Mouse (Mus musculus): ENCODE measurements around the gene Ap1s3. TPM values are rescaled to one million over a fixed set of nuclear protein-coding genes. Genes with fewer than 3 reads are reported as not detected.

Ap1s3 gene
- total and polyA plus RNA-seq, 2 experiments: 0.92 to 2.3 TPM

DNA sequence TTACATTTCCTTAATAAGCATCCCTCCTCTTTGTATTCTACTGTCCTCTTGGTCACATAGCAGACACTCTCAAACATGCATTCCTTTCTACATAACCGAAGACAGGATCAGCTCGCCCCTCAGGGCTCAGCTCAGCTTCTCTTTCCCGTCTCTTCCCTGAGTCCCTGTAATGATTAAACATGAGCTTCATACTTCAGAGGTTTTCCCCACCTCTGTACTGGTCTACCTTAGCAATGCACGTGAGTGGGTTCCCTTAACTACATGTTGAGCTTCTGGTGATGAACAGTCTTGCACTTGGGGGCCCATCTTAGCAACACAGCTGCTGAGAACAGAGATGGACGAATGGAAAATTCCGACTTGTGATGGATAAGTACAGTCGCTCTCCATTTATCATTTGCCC lies 12.2 kb downstream of the Ap1s3 start:
- Histone ChIP-seq H3K79me2 (ENCODE audit: control insufficient read depth, insufficient read depth, low read length) (no peaks in the 10 kb centered on the region), H3K4me1 (ENCODE audit: control insufficient read depth, insufficient read depth, low read length) (no peaks in the 10 kb centered on the region), H3K36me3 (ENCODE audit: control insufficient read depth, insufficient read depth, low read length) (no peaks in the 10 kb centered on the region), H3K9ac (ENCODE audit: low read depth, low read length) (no peak overlapping the region), H3K27me3 (ENCODE audit: control insufficient read depth, insufficient read depth, low read length) (no peaks in the 10 kb centered on the region), H3K4me3 (ENCODE audit: insufficient read depth, low read depth, low read length) (no peak overlapping the region), H3K27ac (replicated peaks; ENCODE audit: insufficient read depth, low read depth, low read length) (no peak overlapping the region)
- DNase-seq (ENCODE audit: extremely low read depth, low read depth, low spot score): no peak
- TF ChIP-seq POLR2A (IDR thresholded peaks at IDR 0.05; ENCODE audit: extremely low read depth, insufficient read depth, low read length): no peak
- TF ChIP-seq CTCF (IDR thresholded peaks at IDR 0.05; ENCODE audit: low read depth, low read length): no peak
- 89% methylated on average over 7 of the region's 7 CpGs for WGBS

DNA sequence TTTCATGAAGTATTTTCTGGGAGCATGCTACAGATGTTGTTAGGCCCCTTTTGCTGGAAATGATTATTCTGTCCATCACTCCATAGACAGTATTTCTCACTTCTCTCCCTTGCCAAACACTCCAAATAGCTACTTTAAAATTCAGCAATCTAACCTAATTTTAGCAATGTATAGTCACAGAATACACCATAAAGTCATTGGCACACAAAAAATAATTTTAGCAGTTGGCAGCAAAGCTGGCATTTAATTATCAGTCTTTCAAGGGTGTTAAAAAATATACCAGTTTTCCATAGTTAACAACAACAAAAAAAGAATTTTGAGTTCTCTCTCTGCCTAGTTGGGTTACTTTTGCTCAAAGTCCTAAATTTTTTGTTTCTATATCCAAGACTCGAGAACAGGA lies 14.4 kb downstream of the Ap1s3 start:
- H3K9ac ChIP-seq (ENCODE audit: low read depth, low read length): no peak overlapping the region
- no peak overlapping the region for H3K4me3 ChIP-seq (ENCODE audit: insufficient read depth, low read depth, low read length)
- H3K27ac ChIP-seq (replicated peaks; ENCODE audit: insufficient read depth, low read depth, low read length): no peak overlapping the region
- H3K79me2 ChIP-seq (ENCODE audit: control insufficient read depth, insufficient read depth, low read length): no peaks in the 10 kb centered on the region
- WGBS: 81% methylated on average over 1 of the region's 1 CpGs
- no peak for DNase-seq (ENCODE audit: extremely low read depth, low read depth, low spot score)
- H3K36me3 ChIP-seq (ENCODE audit: control insufficient read depth, insufficient read depth, low read length): no peaks in the 10 kb centered on the region
- H3K4me1 ChIP-seq (ENCODE audit: control insufficient read depth, insufficient read depth, low read length): no peaks in the 10 kb centered on the region
- no peaks in the 10 kb centered on the region for H3K27me3 ChIP-seq (ENCODE audit: control insufficient read depth, insufficient read depth, low read length)
- TF ChIP-seq CTCF (IDR thresholded peaks at IDR 0.05; ENCODE audit: low read depth, low read length): no peak
- no peak for TF ChIP-seq POLR2A (IDR thresholded peaks at IDR 0.05; ENCODE audit: extremely low read depth, insufficient read depth, low read length)

DNA sequence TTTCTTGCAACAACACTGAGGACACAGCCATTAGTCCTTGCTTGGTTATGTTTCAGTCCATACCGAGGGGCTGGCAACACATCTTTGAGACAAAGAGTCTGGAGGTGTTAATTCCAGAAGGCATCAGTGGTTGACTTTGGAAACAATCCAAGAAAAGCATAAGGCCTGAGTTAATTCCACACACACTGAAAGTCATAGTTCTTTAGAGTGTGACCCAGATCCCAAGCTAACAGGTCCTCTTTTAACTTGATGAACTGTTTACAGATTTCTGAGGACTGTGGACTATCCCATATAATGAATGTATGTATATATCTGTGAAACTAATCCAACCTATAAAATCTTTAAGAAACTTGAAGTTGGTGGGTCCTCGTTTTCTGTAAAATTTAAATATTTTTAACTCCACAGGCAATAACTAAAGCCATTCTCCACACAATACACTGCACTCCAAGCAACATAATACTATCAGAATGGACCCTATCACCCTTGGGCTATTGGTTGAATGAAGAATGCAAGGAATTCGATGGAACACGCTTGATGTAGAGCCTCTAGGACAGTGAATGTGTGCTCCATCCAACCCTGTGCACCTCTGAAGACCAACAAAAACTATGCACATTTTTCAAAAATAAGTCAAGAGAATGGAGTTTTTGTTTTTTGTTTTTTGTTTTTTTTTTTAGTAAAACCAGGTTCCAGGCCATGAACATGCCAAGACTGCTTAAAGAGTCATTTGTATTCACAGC lies 15.8 kb downstream of the Ap1s3 start:
- Histone ChIP-seq H3K79me2 (ENCODE audit: control insufficient read depth, insufficient read depth, low read length) (no peaks in the 10 kb centered on the region), H3K27me3 (ENCODE audit: control insufficient read depth, insufficient read depth, low read length) (no peaks in the 10 kb centered on the region), H3K36me3 (ENCODE audit: control insufficient read depth, insufficient read depth, low read length) (no peaks in the 10 kb centered on the region), H3K4me3 (ENCODE audit: insufficient read depth, low read depth, low read length) (no peak overlapping the region), H3K4me1 (ENCODE audit: control insufficient read depth, insufficient read depth, low read length) (no peaks in the 10 kb centered on the region), H3K27ac (replicated peaks; ENCODE audit: insufficient read depth, low read depth, low read length) (no peak overlapping the region), H3K9ac (ENCODE audit: low read depth, low read length) (no peak overlapping the region)
- no peak for DNase-seq (ENCODE audit: extremely low read depth, low read depth, low spot score)
- TF ChIP-seq CTCF (IDR thresholded peaks at IDR 0.05; ENCODE audit: low read depth, low read length): no peak
- TF ChIP-seq POLR2A (IDR thresholded peaks at IDR 0.05; ENCODE audit: extremely low read depth, insufficient read depth, low read length): no peak
- WGBS: 81% methylated on average over 4 of the region's 4 CpGs

DNA sequence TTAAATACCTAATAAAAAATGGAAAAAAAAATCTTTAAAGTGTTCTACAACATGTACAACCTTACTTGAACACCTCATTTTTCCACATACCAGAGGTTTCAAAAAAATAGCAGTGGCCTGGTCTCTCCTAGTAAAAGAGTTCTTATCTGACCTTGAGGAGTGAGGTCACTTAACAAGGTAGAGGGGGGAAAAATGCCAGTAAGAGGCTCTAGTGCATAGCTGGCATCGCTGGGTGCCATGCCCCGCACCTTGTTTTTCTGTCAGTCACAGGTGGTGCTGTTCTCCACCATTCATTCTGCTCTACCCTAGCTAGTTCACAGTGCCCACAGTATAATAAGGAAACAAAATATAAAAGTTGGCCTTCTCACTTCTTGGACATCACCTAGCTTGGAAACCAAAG lies 16.8 kb downstream of the Ap1s3 start:
- H3K4me3 ChIP-seq (ENCODE audit: insufficient read depth, low read depth, low read length): no peak overlapping the region
- H3K9ac ChIP-seq (ENCODE audit: low read depth, low read length): no peak overlapping the region
- H3K36me3 ChIP-seq (ENCODE audit: control insufficient read depth, insufficient read depth, low read length): no peaks in the 10 kb centered on the region
- no peaks in the 10 kb centered on the region for H3K27me3 ChIP-seq (ENCODE audit: control insufficient read depth, insufficient read depth, low read length)
- H3K79me2 ChIP-seq (ENCODE audit: control insufficient read depth, insufficient read depth, low read length): no peaks in the 10 kb centered on the region
- no peaks in the 10 kb centered on the region for H3K4me1 ChIP-seq (ENCODE audit: control insufficient read depth, insufficient read depth, low read length)
- H3K27ac ChIP-seq (replicated peaks; ENCODE audit: insufficient read depth, low read depth, low read length): no peak overlapping the region
- WGBS: 97% methylated on average over 2 of the region's 2 CpGs
- TF ChIP-seq CTCF (IDR thresholded peaks at IDR 0.05; ENCODE audit: low read depth, low read length) (no peak), POLR2A (IDR thresholded peaks at IDR 0.05; ENCODE audit: extremely low read depth, insufficient read depth, low read length) (no peak)
- DNase-seq (ENCODE audit: extremely low read depth, low read depth, low spot score): no peak

DNA sequence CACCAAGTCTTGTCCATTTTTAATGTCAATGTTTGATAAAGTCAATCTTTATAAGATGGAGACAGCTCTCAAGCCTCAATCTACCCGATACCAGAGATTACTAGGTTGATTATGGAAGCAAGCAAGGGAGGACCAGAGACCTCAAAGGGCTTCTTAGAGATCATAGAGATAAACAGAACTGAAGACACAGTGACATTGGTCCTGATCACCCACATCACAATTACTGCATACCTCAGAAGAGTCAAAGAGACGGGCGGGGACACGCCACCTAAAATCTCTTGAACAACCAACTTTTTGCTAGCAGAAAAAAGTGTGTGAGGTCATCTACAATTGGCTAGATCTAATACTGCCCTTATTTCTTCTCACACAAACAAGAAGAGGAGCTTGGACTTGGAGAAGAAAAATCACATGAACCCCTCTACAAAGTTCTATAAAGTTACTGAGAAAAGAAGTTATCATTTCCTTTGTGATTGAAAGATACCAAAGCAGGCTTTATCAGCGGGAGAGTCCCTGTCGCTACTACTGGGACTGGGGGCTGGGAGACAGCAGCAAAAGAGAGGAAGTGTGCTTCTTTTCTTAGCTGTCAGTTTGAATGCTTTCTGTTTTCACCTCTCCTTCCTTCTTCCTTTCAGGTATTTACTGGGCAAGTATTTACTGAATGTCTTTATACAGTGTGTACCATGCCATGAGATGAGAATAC lies 28.2 kb downstream of the Ap1s3 start:
- no peaks in the 10 kb centered on the region for H3K27me3 ChIP-seq (ENCODE audit: control insufficient read depth, insufficient read depth, low read length)
- H3K36me3 ChIP-seq (ENCODE audit: control insufficient read depth, insufficient read depth, low read length): no peaks in the 10 kb centered on the region
- H3K4me3 ChIP-seq (ENCODE audit: insufficient read depth, low read depth, low read length): no peak overlapping the region
- H3K9ac ChIP-seq (ENCODE audit: low read depth, low read length): no peak overlapping the region
- no peak for TF ChIP-seq POLR2A (IDR thresholded peaks at IDR 0.05; ENCODE audit: extremely low read depth, insufficient read depth, low read length)
- no peak for TF ChIP-seq CTCF (IDR thresholded peaks at IDR 0.05; ENCODE audit: low read depth, low read length)
- H3K4me1 ChIP-seq (ENCODE audit: control insufficient read depth, insufficient read depth, low read length): no peaks in the 10 kb centered on the region
- H3K79me2 ChIP-seq (ENCODE audit: control insufficient read depth, insufficient read depth, low read length): no peaks in the 10 kb centered on the region
- WGBS: 90% methylated on average over 6 of the region's 6 CpGs
- DNase-seq (ENCODE audit: extremely low read depth, low read depth, low spot score): no peak
- no peak overlapping the region for H3K27ac ChIP-seq (replicated peaks; ENCODE audit: insufficient read depth, low read depth, low read length)

DNA sequence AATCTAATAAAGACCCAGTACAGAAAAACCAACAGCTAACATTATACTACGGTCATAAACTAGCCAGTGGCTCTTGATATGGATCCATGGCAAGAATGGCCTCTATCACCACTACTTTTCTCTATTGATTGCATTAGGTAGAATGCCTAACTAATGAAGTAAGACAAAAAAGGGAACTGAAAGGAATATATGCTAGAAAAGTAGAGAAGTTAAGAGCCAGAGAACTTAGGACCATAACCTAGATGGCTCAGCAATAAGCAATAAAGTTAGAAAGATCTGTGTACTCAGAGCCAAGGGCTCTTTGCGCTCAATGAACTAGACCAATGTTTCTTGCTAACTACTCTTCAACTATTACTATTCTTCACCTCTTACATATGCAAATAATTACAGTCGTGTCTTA lies 29.1 kb downstream of the Ap1s3 start:
- Histone ChIP-seq H3K27ac (replicated peaks; ENCODE audit: insufficient read depth, low read depth, low read length) (no peak overlapping the region), H3K4me1 (ENCODE audit: control insufficient read depth, insufficient read depth, low read length) (no peaks in the 10 kb centered on the region), H3K27me3 (ENCODE audit: control insufficient read depth, insufficient read depth, low read length) (no peaks in the 10 kb centered on the region), H3K36me3 (ENCODE audit: control insufficient read depth, insufficient read depth, low read length) (no peaks in the 10 kb centered on the region), H3K79me2 (ENCODE audit: control insufficient read depth, insufficient read depth, low read length) (no peaks in the 10 kb centered on the region), H3K9ac (ENCODE audit: low read depth, low read length) (no peak overlapping the region), H3K4me3 (ENCODE audit: insufficient read depth, low read depth, low read length) (no peak overlapping the region)
- WGBS: 86% methylated on average over 3 of the region's 3 CpGs
- DNase-seq (ENCODE audit: extremely low read depth, low read depth, low spot score): no peak
- TF ChIP-seq CTCF (IDR thresholded peaks at IDR 0.05; ENCODE audit: low read depth, low read length) (no peak), POLR2A (IDR thresholded peaks at IDR 0.05; ENCODE audit: extremely low read depth, insufficient read depth, low read length) (no peak)
